Mouse (Mus musculus) forebrain, postnatal 0 days (tissue): Measurements from ENCODE around the gene Tube1. TPM values are rescaled to one million over a fixed set of nuclear protein-coding genes. Genes with fewer than 3 reads are reported as not detected.

ENCODE experiments used
- polyA plus RNA-seq: library from polyadenylated mRNA; unstranded; fragments of >200 nt; fragmentation: Nextera tagmentation; extraction: Ambion mirVana; gene quantifications from 2 replicates; pipeline ENCODE4 v1.2.1, GENCODE M21; 2015
- total RNA-seq: library from RNA; depleted of rRNA; stranded (reverse); fragments of >200 nt; gene quantifications from 2 replicates; pipeline ENCODE4 v1.2.3, GENCODE M21; 2014; rRNA removed

Tube1 gene
- total and polyA plus RNA-seq, 2 experiments from 2014 or later: 3.7 to 7.6 TPM

Other genes with a start within 250 kb of the Tube1 start
- 14.3 and 22.6 TPM in 2 replicates for gene Lama4, start 168.5 kb upstream of the Tube1 start, total RNA-seq
- 9.7 and 10.4 TPM in 2 replicates for gene Lama4, start 168.5 kb upstream of the Tube1 start, polyA plus RNA-seq
- 25.8 and 26.1 TPM in 2 replicates for gene Fam229b, start 62 bp upstream of the Tube1 start, total RNA-seq
- gene Fam229b, start 62 bp upstream of the Tube1 start, polyA plus RNA-seq: 43.1 and 47.3 TPM in 2 replicates
- gene Ccn6, start 29.8 kb downstream of the Tube1 start, total RNA-seq: 1.9 TPM in 1 of 2 replicates, not detected in the other
- 0.18 and 0.21 TPM in 2 replicates for gene Ccn6, start 29.8 kb downstream of the Tube1 start, polyA plus RNA-seq
- 147 and 155 TPM in 2 replicates for gene Fyn, start 234.9 kb downstream of the Tube1 start, total RNA-seq
- 75.1 and 85.8 TPM in 2 replicates for gene Fyn, start 234.9 kb downstream of the Tube1 start, polyA plus RNA-seq